Mouse (Mus musculus) CH12.LX (cell line): ENCODE results near the gene 5330417C22Rik.

ENCODE experiments used
- CHD1 ChIP-seq: IDR thresholded peaks from 2 replicates; pipeline ENCODE4 v1.6.1; 2012; ENCODE audit warnings: low read depth, low read length, improper control_type of control experiment, inconsistent platforms
- CTCF ChIP-seq, 2 experiments: IDR thresholded peaks in 1 of 2; conservative IDR thresholded peaks in 1 of 2; 2 replicates each; pipeline ENCODE4 v1.5.1; 2011 to 2012; ENCODE audit warnings: low read depth in 2 of 2, low read length in 2 of 2, improper control_type of control experiment in 1 of 2, inconsistent platforms in 1 of 2, mild to moderate bottlenecking in 1 of 2, moderate library complexity in 1 of 2
- EP300 ChIP-seq: IDR thresholded peaks from 2 replicates; pipeline ENCODE4 v1.6.1; 2011; ENCODE audit warnings: low read length, improper control_type of control experiment
- MAFK ChIP-seq: IDR thresholded peaks from 2 replicates; pipeline ENCODE4 v1.6.1; 2011; ENCODE audit warnings: low read length, improper control_type of control experiment; ENCODE audit not compliant: insufficient replicate concordance
- MAX ChIP-seq: IDR thresholded peaks from 2 replicates; pipeline ENCODE4 v1.6.1; 2011; ENCODE audit warnings: low read length, improper control_type of control experiment
- POLR2A ChIP-seq: IDR thresholded peaks from 2 replicates; pipeline ENCODE4 v1.6.1; 2011; ENCODE audit warnings: low read depth, mild to moderate bottlenecking, improper control_type of control experiment, low read length
- RAD21 ChIP-seq: IDR thresholded peaks from 2 replicates; pipeline ENCODE4 v1.6.1; 2011; ENCODE audit warnings: low read depth, mild to moderate bottlenecking, low read length, improper control_type of control experiment, moderate library complexity
- TBP ChIP-seq: conservative IDR thresholded peaks from 2 replicates; pipeline ENCODE4 v1.6.1; 2011; ENCODE audit warnings: low read depth, low read length, improper control_type of control experiment
- ZC3H11A ChIP-seq: IDR thresholded peaks from 2 replicates; pipeline ENCODE4 v1.6.1; 2012; ENCODE audit warnings: low read depth, mild to moderate bottlenecking, inconsistent platforms, low read length, improper control_type of control experiment
- ZNF384 ChIP-seq: IDR thresholded peaks from 2 replicates; pipeline ENCODE4 v1.6.1; 2012; ENCODE audit warnings: low read depth, low read length, improper control_type of control experiment, inconsistent platforms

DNA sequence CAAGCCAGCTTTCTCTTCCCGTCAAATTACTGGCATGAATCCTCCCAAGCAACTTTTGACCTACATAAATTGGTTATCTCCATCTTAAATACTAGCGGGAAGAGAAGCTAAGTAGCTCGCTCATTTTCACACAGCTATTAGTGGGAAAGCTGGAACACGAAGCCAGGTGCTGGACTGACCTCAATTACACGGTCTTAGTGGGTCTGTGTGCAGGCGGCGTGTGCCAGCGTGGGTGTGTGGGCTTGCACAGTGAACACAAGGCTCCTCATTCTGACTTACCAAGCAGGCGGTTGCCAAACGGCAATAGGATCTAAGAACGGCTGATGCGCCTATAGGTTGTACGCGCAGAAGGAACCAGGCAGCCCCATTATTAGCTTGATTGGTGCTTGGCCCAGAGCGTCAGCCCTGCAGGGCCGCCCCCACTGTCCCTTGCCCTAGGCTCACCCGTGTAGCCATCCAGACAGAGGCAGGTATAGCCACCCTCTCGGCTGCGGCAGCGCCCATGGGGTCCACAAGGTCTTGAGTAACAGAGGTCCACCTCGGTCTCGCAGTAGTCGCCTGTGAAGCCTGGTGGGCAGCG is 129.9 kb downstream of the 5330417C22Rik start:
- TF ChIP-seq CHD1: no peak
- TF ChIP-seq MAX: no peak
- TF ChIP-seq CTCF (conservative IDR thresholded peaks at IDR 0.05 in 1 of 2, IDR thresholded peaks at IDR 0.05 in 1 of 2; ENCODE audit: low read depth in 2 of 2, low read length in 2 of 2): no peak
- no peak for TF ChIP-seq MAFK
- no peak for TF ChIP-seq ZC3H11A
- no peak for TF ChIP-seq POLR2A
- TF ChIP-seq RAD21: no peak
- TF ChIP-seq ZNF384: no peak
- TF ChIP-seq EP300: no peak
- no peak for TF ChIP-seq TBP
